Mouse (Mus musculus): ENCODE measurements at regions not wholly inside any gene's neighbourhood (a gene's known extent, or its start where the extent isn't known, plus 50 kb on each side); places are given as distances from the start of the nearest gene placed in this dataset.
A peak's percentile ranks its signal among the peaks of the same experiment; 100 is the strongest.

GRCm38 (mm10) chr10:37257544-37257943 lies 118.8 kb upstream of the Marcks start:
- no peak for ATAC-seq (replicated peaks; ENCODE audit: low FRiP score, poor library complexity, severe bottlenecking)

DNA sequence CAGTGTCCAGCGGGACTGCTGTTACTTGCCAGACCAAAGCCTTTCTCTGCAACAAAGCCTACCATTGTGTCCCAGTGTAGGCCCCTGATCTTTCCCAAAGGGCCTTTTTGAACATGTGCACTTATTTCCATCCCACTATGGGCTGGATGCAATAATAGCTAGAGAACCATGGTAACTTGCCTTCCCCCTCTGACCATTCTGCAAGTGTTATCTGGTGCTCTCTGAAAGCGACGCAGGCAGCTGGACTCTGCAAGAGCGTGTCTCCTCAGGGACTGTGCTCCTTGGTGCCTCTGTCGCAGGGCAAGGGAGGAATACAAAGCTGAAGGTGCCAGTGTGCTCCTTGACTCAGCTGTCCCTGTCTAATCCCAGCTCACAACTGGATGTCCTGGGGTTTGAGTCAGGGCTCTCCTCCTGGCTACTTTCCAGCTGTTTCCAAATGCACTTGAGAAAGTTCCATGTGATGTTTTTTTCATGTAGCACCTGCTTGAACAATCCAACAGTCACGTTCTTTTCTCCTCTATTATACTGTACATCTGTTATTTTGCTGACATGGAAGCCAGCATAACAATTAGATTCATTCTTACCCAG lies 112.3 kb upstream of the Marcks start:
- ATAC-seq (replicated peaks; ENCODE audit: low FRiP score, poor library complexity, severe bottlenecking): no peak

DNA sequence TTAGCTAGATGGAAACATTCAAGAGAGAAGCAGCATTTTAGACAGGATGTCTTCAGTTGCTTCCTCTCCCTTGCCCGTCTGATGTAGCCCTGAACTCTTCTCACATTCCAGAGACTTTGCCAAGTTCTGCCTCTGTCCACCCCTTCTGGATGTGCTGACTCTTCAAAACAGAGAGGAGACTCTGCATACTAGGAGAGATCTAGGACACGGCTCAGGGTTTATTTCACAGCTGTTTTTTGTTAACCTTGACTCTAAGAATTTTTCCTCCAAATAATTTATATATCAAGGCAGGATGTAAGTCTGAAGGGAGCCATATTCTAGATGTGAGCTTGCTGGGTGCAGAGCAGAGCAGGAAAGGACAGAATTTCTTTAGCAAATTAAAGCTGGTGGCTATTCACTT lies 111.4 kb upstream of the Marcks start:
- no peak for ATAC-seq (replicated peaks; ENCODE audit: low FRiP score, poor library complexity, severe bottlenecking)

- no peak for ATAC-seq (replicated peaks; ENCODE audit: low FRiP score, poor library complexity, severe bottlenecking)
These were observed 110.8 kb upstream of the Marcks start for GRCm38 (mm10) chr10:37249511-37249910.

DNA sequence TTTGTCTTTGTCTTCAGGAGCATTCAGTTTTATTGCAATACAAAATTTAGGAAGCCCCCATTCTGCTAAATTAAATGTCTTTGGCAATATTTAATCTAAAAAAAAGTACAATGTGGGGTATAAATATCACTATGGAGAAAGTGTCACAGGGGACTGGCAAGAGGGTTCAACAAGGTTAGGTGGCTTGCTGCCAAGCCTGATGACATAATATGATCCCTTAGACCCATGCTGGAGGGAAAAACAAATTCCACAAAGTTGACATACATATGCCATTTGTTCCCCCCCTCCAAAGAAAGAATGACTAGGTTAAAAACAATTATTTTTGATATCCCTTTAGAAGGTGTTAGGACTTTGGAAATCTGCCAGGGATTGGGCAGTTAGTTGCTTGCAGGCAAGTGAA lies 108.4 kb upstream of the Marcks start:
- no peak for ATAC-seq (replicated peaks; ENCODE audit: low FRiP score, poor library complexity, severe bottlenecking)

DNA sequence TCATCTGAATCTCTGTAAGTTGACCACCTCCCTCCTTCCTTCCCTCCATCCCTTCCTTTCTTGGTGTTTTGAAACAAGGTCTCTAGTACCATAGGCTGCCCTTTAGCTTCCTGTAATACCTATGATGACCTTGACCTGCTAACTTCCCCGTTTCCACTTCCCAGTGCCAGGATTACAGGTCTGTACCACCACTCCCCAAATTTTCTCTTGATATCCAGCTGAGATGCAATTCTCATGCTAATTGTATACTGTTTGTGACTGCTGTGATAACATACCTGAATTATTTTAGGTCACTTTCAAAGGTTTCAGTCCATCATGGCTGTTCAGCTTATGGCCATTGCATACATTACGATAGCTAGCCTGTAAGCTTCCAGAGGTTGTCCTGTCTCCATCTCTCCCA lies 104.4 kb upstream of the Marcks start:
- no peak for ATAC-seq (replicated peaks; ENCODE audit: low FRiP score, poor library complexity, severe bottlenecking)

DNA sequence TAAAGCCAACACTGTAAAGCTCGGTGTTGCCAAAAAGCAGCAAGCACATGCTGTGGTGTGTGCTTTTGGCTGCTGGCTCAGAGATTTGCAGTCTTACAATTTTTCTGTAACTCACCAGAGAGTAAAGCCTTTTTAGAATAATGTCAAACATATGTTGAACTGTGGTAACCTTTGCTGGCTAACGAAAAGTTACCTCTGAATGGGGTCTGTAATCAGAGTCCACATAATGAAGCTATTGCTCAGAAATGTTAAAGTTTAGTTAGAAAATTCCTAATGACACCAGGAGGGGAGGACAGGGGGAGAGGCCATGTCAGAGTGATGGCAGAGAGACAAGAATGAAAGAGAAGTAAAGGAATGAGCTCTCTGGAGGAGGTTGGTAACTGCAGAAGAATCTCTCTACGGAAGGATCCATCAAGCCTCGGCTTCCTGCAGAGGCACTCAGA lies 103.1 kb upstream of the Marcks start:
- ATAC-seq (replicated peaks; ENCODE audit: low FRiP score, poor library complexity, severe bottlenecking): no peak

DNA sequence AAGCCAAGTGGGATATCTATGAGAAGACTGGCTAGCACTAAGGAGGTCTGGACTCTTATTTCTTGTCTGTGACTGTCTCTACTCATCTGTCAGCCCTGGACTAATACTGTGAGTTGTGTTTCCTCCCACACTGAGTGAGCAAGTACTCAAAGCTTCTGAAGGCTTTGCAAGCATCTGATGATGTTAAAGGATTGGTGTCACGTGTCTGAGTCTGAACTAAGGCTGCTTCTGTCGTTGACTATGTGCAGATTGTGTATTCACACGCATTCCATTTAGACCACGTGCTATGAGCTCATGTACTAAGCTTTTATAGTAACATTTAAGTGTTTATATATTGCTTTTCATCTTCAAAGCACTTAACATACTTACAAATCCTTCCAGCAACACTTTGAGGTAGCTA lies 101.9 kb upstream of the Marcks start:
- ATAC-seq (replicated peaks; ENCODE audit: low FRiP score, poor library complexity, severe bottlenecking): no peak

DNA sequence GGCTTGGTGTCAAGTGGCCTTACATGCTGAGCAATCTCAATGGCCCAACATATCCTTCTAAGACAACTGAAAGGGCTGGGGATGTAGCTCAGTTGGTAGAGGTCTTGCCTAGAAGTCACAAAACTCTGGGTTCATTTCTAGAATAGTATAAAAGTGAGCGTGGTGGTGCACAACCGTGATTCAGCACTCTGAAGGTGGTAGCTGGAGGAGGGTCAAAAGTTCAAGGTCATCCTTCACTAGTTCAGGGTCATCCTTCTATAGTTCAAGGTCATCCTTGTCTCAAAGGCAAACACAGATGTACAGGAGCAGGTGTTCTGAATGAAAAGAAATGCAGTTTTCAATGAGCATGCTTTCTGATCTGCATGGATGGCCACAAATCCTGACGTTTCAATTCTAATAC lies 101.5 kb upstream of the Marcks start:
- ATAC-seq (replicated peaks; ENCODE audit: low FRiP score, poor library complexity, severe bottlenecking): no peak

GRCm38 (mm10) chr10:37236001-37236822 lies 97.5 kb upstream of the Marcks start:
- ATAC-seq (replicated peaks; ENCODE audit: low FRiP score, poor library complexity, severe bottlenecking): no peak

- ATAC-seq (replicated peaks; ENCODE audit: low FRiP score, poor library complexity, severe bottlenecking): peak; percentile 91
These were observed 93.3 kb upstream of the Marcks start for GRCm38 (mm10) chr10:37231936-37232556.

DNA sequence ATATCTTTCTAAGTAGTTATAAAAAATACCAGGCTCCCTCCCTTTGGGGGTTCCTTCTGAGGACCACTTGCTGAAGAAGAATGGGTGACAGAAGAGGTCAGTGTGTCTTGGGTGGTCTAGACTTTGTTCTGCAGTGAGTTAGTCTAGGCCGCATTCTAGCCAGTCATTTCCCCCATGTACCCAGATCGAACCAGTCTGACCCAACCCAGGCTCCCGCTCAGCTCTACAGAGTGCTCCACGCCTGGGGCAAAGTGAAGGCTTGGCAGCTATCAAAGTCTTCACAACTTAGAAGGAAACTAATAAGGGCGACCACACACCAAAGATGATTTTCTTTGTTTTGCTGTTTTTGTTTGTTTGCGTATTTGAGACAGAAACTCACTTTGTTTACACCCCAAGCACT lies 92.4 kb upstream of the Marcks start:
- ATAC-seq (replicated peaks; ENCODE audit: low FRiP score, poor library complexity, severe bottlenecking): peak; percentile 49; the same call in 1 of the 2 replicates

DNA sequence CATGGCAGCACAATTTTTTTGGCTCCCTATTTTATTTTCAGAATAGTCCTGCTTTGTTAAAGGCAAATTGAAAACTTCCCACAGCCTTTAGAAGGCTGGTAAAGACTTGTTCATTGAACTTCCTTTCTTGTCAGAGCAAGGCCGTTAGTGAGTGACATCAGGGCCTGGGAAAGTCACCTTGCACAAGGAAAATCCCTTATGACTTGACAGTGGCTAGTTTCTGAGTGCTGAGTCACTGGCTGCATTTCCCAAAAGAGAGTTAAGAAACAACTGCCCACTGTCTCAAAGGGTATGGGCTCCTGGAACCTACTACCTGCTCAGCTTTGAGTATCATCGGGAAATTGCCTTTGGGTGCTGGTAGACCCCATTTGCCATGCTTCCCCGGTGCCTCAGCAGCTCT lies 89.2 kb upstream of the Marcks start:
- ATAC-seq (replicated peaks; ENCODE audit: low FRiP score, poor library complexity, severe bottlenecking): no peak

- ATAC-seq (replicated peaks; ENCODE audit: low FRiP score, poor library complexity, severe bottlenecking): no peak
These were observed 83.0 kb upstream of the Marcks start for GRCm38 (mm10) chr10:37221730-37222129.

DNA sequence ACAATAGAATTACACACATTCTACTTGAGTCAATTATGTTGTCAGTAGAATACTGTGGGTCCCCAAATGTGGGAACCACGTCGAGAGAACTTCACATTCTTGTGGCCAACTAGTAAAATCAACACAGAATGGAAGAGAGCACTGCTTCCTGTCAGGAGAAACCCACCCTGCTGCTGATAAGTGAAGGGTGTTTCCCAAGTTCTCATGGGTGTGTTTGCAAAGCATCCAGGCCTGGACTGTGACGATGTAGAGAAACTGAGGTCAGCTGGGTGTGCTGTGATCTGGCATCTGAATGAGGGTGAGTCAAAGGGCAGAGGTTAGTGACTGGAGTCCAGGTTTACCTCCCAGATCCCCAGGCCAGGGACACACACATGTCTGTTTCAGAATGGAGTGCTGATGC lies 81.7 kb upstream of the Marcks start:
- ATAC-seq (replicated peaks; ENCODE audit: low FRiP score, poor library complexity, severe bottlenecking): peak; percentile 84

DNA sequence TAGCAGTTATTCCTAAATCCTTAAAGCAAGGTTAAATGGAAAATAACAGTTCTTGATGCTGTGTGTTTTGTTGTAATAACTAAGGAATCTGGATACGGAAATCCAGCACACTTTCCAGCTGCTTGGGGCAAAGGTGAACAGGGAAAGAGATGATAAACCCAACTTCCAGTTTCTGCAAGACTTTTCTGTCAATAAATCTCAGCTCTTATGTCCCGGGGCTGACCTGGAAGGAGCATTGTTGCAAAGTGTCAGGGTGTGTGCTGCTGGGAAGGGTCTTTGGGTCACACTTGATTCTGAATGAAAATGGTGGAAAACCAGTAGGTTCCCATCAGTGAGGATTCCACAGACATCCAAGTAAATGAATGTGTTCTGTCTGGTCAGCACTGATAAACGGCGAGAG lies 81.2 kb upstream of the Marcks start:
- ATAC-seq (replicated peaks; ENCODE audit: low FRiP score, poor library complexity, severe bottlenecking): no peak

DNA sequence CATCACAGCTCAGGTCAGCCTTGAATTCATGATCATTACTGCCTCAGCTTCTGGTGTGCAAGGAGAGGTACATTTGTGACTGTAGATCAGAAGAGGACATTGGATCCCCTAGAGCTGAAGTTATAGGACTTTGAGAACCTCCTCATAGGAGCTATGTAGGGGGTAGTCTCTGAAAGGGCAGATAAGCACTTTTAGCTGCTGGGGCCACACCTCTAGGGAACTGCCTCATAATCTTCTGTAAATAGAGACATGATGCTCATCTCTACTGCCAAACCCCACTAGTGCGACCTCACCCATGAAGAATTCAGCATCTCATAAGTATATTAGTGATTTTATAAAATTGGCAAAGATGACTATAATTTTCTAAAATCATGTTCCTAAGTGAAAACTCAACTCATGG lies 80.7 kb upstream of the Marcks start:
- no peak for ATAC-seq (replicated peaks; ENCODE audit: low FRiP score, poor library complexity, severe bottlenecking)

- ATAC-seq (replicated peaks; ENCODE audit: low FRiP score, poor library complexity, severe bottlenecking): no peak
These were observed 75.9 kb upstream of the Marcks start for GRCm38 (mm10) chr10:37214656-37215055.

- no peak for ATAC-seq (replicated peaks; ENCODE audit: low FRiP score, poor library complexity, severe bottlenecking)
These were observed 73.8 kb upstream of the Marcks start for GRCm38 (mm10) chr10:37212350-37213035.

DNA sequence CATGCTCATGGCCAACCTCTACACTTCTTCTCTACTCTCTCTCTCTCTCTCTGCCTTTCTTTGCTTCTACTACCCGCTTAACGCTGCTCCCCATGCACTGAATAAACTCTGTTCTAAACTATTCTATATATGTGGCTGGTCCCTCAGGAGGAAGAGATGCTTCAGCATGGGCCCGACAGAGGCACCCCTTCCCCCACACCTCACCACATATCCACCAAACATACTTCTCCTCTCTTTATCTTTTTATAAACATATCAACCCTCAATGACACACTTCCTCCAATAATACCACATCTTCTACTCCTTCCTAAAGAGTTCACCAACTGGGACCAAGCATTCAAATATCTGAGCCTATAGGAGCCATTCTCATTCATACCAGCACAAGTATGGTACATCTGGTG lies 72.6 kb upstream of the Marcks start:
- ATAC-seq (replicated peaks; ENCODE audit: low FRiP score, poor library complexity, severe bottlenecking): no peak

DNA sequence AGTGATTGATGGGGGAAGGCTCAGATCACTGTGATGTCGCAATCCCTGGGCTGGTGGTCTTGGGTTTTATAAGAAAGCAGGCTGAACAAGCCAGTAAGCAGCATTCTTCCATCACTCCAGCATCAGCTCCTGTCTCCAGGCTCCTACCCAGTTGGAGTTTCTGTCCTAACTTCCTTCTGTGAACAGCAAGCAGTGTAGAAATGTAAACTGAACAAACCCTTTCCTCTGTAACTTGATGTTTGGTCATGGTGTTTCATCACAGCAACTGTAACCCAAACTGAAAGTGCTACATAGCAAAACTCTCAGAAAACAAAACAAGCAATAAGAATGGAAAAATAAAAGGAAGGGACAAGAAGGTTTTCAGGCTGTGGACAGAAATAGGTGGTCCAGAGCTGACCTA lies 71.5 kb upstream of the Marcks start:
- no peak for ATAC-seq (replicated peaks; ENCODE audit: low FRiP score, poor library complexity, severe bottlenecking)

Measured in erythroblast, adult 5-6 weeks (primary cell).